Mouse (Mus musculus): Measurements from ENCODE around the gene Col23a1. TPM values are rescaled to one million over a fixed set of nuclear protein-coding genes. Genes with fewer than 3 reads are reported as not detected.

The Col23a1 gene
- polyA plus RNA-seq, 1 experiment from 2014 or later: 24.1 TPM

DNA sequence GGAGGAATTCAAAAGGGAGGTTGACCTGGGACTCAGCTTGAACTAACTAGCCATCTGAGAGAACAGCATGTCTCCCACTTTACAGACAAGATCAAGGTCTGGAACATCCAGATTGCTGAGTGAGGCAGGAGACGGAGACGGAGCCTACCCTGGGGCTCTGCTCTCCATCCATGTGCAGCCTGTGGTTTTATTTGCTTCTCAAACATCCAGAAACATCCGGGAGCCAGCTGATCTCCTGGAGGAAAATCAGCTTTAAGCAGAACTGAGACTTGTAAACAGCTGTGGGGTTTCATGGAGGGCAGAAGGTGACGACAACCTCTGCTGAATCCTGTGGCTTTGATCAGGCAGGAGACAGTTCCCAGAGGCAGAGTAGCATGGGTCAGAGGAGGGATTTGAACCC, 256.1 kb downstream of the Col23a1 start:
- H3K36me3 ChIP-seq: 0 out of 2 replicates have a peak, but pooled peaks cover 1% of the 10 kb centered on the region
- no peaks in the 10 kb centered on the region for H3K9me3 ChIP-seq (replicated peaks)
- H3K27me3 ChIP-seq (ENCODE audit: low read depth, poor library complexity, severe bottlenecking): peaks cover 28% of the 10 kb centered on the region; the same call in 1 of the 2 replicates
- 56% methylated on average over 4 of the region's 4 CpGs for WGBS
- peak overlapping the region; percentile 21 for H3K27ac ChIP-seq
- H3K4me1 ChIP-seq: peaks cover 66% of the 10 kb centered on the region
- no peak for DNase-seq (ENCODE audit: low spot score)
- no peak overlapping the region for H3K4me3 ChIP-seq

DNA sequence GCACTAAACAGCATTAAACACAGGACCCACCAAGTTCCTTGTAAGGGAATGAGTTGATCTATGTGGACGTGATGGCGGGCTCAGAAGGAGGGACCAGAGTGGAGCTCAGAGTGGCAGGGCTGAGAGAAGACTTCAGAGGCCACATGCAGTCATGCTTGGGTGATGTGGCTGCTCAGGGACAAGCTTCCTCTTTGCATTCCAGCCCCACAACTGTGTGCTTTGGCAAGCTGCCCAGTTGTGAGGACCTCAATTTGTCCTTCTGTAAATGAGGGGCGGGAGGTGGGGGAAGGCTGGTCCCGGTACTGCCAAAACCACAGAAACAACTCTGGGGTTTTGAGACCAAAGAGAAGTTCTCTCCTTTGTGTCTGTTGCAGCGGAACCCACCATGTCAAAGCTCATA, 261.5 kb downstream of the Col23a1 start:
- Histone ChIP-seq H3K27me3 (ENCODE audit: low read depth, poor library complexity, severe bottlenecking) (peaks cover 28% of the 10 kb centered on the region; the same call in 1 of the 2 replicates), H3K27ac (0 out of 2 replicates have a peak overlapping the region, but pooled peaks have one; percentile 19), H3K36me3 (0 out of 2 replicates have a peak, but pooled peaks cover 2% of the 10 kb centered on the region), H3K4me1 (peaks cover 35% of the 10 kb centered on the region), H3K9me3 (replicated peaks) (no peaks in the 10 kb centered on the region), H3K4me3 (no peak overlapping the region)
- no peak for DNase-seq (ENCODE audit: low spot score)
- 91% methylated on average over 5 of the region's 5 CpGs for WGBS

DNA sequence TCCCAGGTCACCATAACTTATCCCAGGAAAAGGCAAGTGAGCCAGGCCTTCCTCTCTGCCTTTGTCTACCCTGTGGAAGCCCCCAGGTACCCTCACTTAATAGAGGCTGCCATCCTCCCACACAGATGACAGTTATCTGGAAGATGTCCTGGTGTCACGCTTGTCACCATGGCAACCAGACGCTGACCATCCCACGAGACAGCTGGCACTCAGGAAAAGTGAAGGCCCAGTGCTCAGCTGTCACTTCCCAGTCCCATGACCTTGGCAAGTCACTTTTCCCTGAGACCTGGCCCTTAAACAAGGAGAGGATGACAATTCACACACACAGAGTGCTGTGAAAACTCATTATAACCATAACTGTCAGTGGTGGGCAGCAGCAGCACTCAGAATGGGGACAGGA, 262.4 kb downstream of the Col23a1 start:
- Histone ChIP-seq H3K27ac (no peak overlapping the region), H3K4me1 (peaks cover 28% of the 10 kb centered on the region), H3K4me3 (no peak overlapping the region), H3K36me3 (0 out of 2 replicates have a peak, but pooled peaks cover 2% of the 10 kb centered on the region), H3K9me3 (replicated peaks) (no peaks in the 10 kb centered on the region), H3K27me3 (ENCODE audit: low read depth, poor library complexity, severe bottlenecking) (peaks cover 20% of the 10 kb centered on the region; the same call in 1 of the 2 replicates)
- no peak for DNase-seq (ENCODE audit: low spot score)
- WGBS: 80% methylated on average over 3 of the region's 3 CpGs

DNA sequence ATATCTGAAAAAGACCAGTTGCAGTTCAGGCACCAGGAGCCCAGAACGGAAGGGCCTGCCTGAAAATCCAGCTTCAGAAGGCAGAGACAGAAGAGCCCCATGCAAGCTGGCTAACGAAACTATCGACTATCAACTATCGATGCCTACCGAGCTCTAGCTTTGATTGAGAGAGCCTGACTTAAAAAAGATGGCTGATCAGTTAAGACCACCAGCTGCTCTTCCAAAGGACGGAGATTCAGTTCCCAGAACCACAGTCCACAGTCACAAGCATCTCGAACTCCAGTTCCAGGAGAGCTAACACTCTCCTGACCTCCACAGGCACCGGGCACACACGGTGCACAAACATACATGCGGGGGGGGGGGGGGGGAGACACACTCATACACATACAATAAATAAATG, 264.9 kb downstream of the Col23a1 start:
- WGBS: 71% methylated on average over 10 of the region's 10 CpGs
- Histone ChIP-seq H3K4me1 (peaks cover 18% of the 10 kb centered on the region), H3K4me3 (no peak overlapping the region)

DNA sequence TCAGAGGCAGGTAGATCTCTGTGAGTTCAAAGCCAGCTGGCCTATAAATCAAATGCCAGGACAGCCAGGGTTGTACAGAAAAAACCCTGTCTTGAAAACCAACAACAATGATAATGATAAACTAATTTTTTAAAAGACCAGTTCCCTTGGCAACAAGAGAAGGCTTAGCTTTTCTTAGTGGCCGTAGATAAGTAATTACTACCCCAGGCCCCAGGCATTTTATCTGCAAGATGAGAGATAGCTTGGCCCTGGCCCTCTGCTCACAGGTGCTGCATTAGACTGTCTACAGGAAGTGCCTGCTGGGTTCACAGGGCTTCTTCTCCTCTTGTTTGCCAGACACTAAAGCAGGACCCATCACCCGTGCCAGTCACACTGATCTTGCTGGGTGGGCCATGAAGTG, 265.3 kb downstream of the Col23a1 start:
- Histone ChIP-seq H3K4me3 (no peak overlapping the region), H3K4me1 (peaks cover 22% of the 10 kb centered on the region), H3K36me3 (0 out of 2 replicates have a peak, but pooled peaks cover 5% of the 10 kb centered on the region), H3K27me3 (ENCODE audit: low read depth, poor library complexity, severe bottlenecking) (0 out of 2 replicates have a peak, but pooled peaks cover 4% of the 10 kb centered on the region), H3K27ac (no peak overlapping the region), H3K9me3 (replicated peaks) (no peaks in the 10 kb centered on the region)
- DNase-seq (ENCODE audit: low spot score): no peak
- 62% methylated on average over 2 of the region's 2 CpGs for WGBS

More for the DNA sequence above, 264.9 kb downstream of the Col23a1 start:
- Histone ChIP-seq H3K9me3 (replicated peaks) (no peaks in the 10 kb centered on the region), H3K27ac (0 out of 2 replicates have a peak overlapping the region, but pooled peaks have one; percentile 20), H3K27me3 (ENCODE audit: low read depth, poor library complexity, severe bottlenecking) (0 out of 2 replicates have a peak, but pooled peaks cover 4% of the 10 kb centered on the region), H3K36me3 (0 out of 2 replicates have a peak, but pooled peaks cover 5% of the 10 kb centered on the region)
- no peak for DNase-seq (ENCODE audit: low spot score)

DNA sequence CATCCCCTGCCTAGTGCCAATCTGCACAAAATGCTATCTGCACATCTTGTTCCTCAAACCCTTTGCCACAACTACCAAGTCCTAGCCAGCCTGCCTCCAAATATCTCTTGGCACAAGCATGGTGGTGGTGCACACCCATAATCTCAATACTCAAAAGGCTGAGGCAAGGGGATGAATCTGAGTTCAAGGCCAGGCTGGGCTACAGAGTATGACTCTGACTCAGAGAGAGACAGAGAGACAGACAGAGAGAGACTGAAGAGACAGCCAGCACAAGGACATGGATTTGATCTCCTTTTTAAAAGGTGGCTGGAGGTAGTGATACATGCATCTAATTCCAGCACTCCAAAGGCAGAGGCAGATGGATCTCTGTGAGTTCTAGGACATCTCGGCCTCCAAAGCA, 273.6 kb downstream of the Col23a1 start:
- Histone ChIP-seq H3K27ac (no peak overlapping the region), H3K36me3 (peaks cover 17% of the 10 kb centered on the region), H3K4me3 (no peak overlapping the region), H3K9me3 (replicated peaks) (no peaks in the 10 kb centered on the region), H3K27me3 (ENCODE audit: low read depth, poor library complexity, severe bottlenecking) (0 out of 2 replicates have a peak, but pooled peaks cover 9% of the 10 kb centered on the region), H3K4me1 (peaks cover 9% of the 10 kb centered on the region)
- DNase-seq (ENCODE audit: low spot score): no peak
- WGBS: 89% methylated on average over 1 of the region's 1 CpGs

DNA sequence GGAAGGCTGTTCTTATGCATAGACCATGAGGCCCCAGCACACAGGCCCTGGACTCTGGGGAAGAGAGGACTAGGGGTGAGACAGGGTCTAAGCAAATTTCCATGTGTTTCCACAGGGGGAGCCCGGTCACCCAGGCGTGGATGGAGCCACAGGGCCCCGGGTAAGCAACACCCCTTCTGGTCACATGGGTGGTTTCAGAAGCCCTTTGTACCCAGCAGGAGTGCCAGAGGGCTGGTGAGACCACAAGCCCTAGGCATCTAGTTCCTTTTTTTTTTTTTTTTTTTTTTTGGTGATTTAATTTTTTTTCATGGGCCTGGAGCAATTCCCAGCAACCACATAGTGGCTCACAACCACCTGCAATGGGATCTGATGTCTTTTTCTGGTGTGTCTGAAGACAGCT, 275.3 kb downstream of the Col23a1 start:
- H3K27ac ChIP-seq: no peak overlapping the region
- DNase-seq (ENCODE audit: low spot score): no peak
- no peaks in the 10 kb centered on the region for H3K9me3 ChIP-seq (replicated peaks)
- 0 out of 2 replicates have a peak, but pooled peaks cover 9% of the 10 kb centered on the region for H3K27me3 ChIP-seq (ENCODE audit: low read depth, poor library complexity, severe bottlenecking)
- peaks cover 19% of the 10 kb centered on the region for H3K36me3 ChIP-seq
- H3K4me3 ChIP-seq: no peak overlapping the region
- H3K4me1 ChIP-seq: peaks cover 5% of the 10 kb centered on the region; the same call in 1 of the 2 replicates
- WGBS: 34% methylated on average over 3 of the region's 3 CpGs

DNA sequence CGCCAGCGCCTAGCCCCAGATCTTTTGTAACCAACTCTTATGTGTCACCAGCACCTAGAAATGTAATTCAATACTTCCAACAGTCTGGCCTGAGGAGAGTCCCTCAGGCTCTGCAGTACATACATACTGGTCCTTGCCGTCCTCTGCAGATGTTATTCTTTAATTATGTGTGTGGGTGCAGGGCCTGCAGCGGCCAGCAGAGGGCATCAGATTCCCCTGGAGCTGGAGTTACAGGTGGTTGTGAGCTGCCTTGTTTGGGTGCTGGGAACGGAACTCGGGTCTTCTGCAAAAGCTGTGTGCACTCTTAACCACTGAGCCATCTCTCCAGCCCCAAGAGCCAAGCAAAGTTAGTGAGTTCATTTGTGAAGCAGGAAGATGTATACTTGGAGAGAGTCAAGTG, 276.2 kb downstream of the Col23a1 start:
- H3K9me3 ChIP-seq (replicated peaks): no peaks in the 10 kb centered on the region

DNA sequence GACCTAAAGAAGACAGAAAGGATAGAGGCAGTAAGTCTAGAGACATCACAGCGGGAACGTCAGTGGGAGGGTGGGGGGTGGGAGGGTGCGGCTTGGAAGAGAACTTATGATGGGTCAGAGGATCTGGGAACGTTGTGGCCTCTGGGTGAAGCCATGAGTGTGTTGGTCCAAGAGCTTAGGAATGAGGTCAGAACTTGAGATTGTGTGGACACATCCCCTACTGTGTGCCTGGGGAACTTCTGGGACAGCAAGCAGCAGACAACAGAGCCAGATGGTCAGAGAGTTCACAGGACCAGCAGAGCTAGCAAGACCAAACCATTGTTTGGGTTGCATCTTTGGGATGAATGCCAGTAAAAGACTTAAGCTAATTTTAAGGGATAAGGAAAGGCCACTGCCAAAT, 279.1 kb downstream of the Col23a1 start:
- H3K9me3 ChIP-seq (replicated peaks): no peaks in the 10 kb centered on the region
- no peaks in the 10 kb centered on the region for H3K27me3 ChIP-seq (ENCODE audit: low read depth, poor library complexity, severe bottlenecking)
- WGBS: 94% methylated on average over 4 of the region's 4 CpGs
- no peak overlapping the region for H3K27ac ChIP-seq
- DNase-seq (ENCODE audit: low spot score): no peak
- peaks cover 26% of the 10 kb centered on the region for H3K36me3 ChIP-seq
- peaks cover 15% of the 10 kb centered on the region for H3K4me1 ChIP-seq
- H3K4me3 ChIP-seq: no peak overlapping the region

More for the DNA sequence above, 276.2 kb downstream of the Col23a1 start:
- WGBS: 84% methylated on average over 6 of the region's 6 CpGs
- peaks cover 19% of the 10 kb centered on the region for H3K36me3 ChIP-seq
- DNase-seq (ENCODE audit: low spot score): no peak
- 0 out of 2 replicates have a peak, but pooled peaks cover 9% of the 10 kb centered on the region for H3K27me3 ChIP-seq (ENCODE audit: low read depth, poor library complexity, severe bottlenecking)
- H3K4me3 ChIP-seq: no peak overlapping the region
- peaks cover 5% of the 10 kb centered on the region; the same call in 1 of the 2 replicates for H3K4me1 ChIP-seq
- H3K27ac ChIP-seq: no peak overlapping the region

DNA sequence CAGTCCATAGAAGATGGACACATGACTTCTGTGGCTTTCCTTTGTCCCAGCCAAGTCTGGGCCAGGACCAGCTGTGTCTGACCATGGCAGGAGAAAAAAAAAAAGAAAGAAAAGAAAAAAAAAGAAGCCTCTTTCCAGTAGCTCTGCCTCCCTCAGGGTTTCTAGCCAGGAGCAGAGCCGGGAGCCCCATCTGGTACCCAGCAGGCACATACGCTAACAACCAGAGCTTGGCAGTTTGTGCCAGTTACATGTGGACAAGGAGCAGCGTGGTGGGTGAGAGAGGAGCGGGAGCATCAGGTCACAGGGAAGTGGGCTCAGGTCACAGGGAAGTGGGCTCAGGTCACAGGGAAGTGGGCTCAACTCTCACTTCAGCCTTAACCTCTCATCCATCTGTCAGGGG, 286.7 kb downstream of the Col23a1 start:
- Histone ChIP-seq H3K27me3 (ENCODE audit: low read depth, poor library complexity, severe bottlenecking) (no peaks in the 10 kb centered on the region), H3K9me3 (replicated peaks) (no peaks in the 10 kb centered on the region), H3K4me1 (peaks cover 18% of the 10 kb centered on the region), H3K27ac (no peak overlapping the region), H3K4me3 (no peak overlapping the region), H3K36me3 (peaks cover 18% of the 10 kb centered on the region)
- WGBS: 84% methylated on average over 4 of the region's 4 CpGs
- no peak for DNase-seq (ENCODE audit: low spot score)

DNA sequence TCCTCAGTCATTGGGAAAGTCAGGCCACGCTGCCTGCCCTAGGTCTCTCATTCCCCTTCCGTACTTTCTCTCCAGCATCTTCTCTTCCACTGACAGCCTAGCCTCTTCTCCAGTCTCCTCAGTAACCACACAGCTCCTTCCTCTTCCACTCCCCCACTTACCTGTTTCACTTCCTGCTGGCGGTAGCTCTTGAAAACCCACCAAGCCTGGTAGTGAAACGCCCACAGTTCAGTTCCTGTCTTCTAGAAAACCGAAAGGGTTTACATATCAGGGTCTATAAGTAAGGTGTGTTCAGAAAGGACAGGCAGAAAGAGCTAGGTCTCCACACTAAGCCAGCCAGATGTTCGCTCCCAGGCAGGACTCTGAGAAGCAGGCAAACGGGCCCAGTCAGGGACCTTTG, 287.9 kb downstream of the Col23a1 start:
- no peaks in the 10 kb centered on the region for H3K9me3 ChIP-seq (replicated peaks)
- peaks cover 15% of the 10 kb centered on the region for H3K4me1 ChIP-seq
- peaks cover 17% of the 10 kb centered on the region for H3K36me3 ChIP-seq
- no peaks in the 10 kb centered on the region for H3K27me3 ChIP-seq (ENCODE audit: low read depth, poor library complexity, severe bottlenecking)
- DNase-seq (ENCODE audit: low spot score): no peak
- WGBS: 81% methylated on average over 7 of the region's 7 CpGs
- no peak overlapping the region for H3K27ac ChIP-seq
- H3K4me3 ChIP-seq: no peak overlapping the region

DNA sequence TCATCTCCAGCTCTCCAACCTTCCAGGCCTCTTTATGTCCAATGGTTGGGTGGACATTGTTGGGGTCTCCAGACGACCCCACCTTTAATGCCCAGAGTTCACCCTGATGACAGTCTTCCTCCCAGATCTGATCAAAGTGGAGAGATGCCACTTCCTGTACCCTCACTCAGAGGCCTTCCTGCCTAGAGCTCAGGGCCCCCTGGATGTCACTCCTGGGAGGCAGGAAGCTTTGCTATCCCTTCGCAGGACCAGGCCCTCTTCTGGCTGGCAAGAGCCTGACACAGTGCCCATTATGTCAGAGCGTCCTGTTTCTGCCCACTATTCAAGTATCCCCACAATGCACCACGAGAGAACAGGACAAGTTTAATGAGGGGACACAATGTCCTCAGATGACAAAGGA, 289.3 kb downstream of the Col23a1 start:
- H3K4me3 ChIP-seq: no peak overlapping the region
- H3K27me3 ChIP-seq (ENCODE audit: low read depth, poor library complexity, severe bottlenecking): no peaks in the 10 kb centered on the region
- H3K36me3 ChIP-seq: peaks cover 9% of the 10 kb centered on the region
- H3K27ac ChIP-seq: no peak overlapping the region
- peaks cover 27% of the 10 kb centered on the region for H3K4me1 ChIP-seq
- DNase-seq (ENCODE audit: low spot score): no peak
- no peaks in the 10 kb centered on the region for H3K9me3 ChIP-seq (replicated peaks)
- WGBS: 73% methylated on average over 4 of the region's 4 CpGs

DNA sequence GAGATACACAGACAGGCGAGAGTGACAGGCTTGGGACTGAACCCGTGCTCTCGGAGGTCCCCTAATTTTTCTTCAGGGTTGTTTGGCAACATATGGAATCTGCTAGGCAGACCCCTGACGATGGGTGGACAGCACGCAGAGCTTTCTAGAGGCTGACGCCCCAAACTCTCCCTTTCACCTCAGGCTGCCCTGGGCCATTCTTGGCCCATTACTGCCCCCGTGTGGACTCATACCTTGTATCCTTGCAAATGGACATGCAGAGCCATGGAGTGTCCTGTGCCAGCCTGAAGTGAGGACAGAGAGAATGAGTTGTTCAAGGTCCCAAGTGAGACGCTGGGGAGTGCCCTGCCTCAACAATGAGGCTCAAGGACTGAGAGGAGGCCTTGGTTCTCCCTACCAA, 293.0 kb downstream of the Col23a1 start:
- Histone ChIP-seq H3K9me3 (replicated peaks) (no peaks in the 10 kb centered on the region), H3K4me1 (peaks cover 45% of the 10 kb centered on the region), H3K27me3 (ENCODE audit: low read depth, poor library complexity, severe bottlenecking) (no peaks in the 10 kb centered on the region), H3K27ac (0 out of 2 replicates have a peak overlapping the region, but pooled peaks have one; percentile 38), H3K36me3 (peaks cover 28% of the 10 kb centered on the region), H3K4me3 (no peak overlapping the region)
- DNase-seq (ENCODE audit: low spot score): peak; percentile 84
- WGBS: 20% methylated on average over 8 of the region's 8 CpGs

DNA sequence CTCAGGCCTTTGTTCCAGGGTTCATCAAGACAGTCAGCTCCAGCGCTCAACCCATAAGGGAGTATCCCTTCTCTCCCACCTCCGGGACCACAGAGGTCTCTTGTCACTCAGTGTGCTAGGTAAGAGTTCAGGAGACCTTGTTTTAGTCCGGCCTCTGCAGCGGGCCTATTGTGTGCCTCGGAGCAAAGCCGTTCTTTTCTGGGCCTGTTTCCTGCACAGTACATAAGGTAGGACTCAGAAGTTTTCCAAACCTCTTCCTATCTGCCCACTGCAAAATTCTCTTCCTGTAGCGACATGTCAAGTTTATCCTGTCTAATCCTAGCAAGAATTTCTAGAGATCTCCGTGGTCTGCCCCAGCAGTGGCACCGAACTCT, 294.3 kb downstream of the Col23a1 start:
- Histone ChIP-seq H3K36me3 (peaks cover 41% of the 10 kb centered on the region), H3K27ac (peak overlapping the region; percentile 94), H3K9me3 (replicated peaks) (no peaks in the 10 kb centered on the region), H3K4me3 (peak overlapping the region; percentile 71), H3K4me1 (peaks cover 39% of the 10 kb centered on the region), H3K27me3 (ENCODE audit: low read depth, poor library complexity, severe bottlenecking) (no peaks in the 10 kb centered on the region)
- DNase-seq (ENCODE audit: low spot score): peak; percentile 57
- 30% methylated on average over 9 of the region's 9 CpGs for WGBS
